Mouse (Mus musculus): Measurements from ENCODE around the gene Fam122a.

Fam122a gene

GRCm38 (mm10) chr19:24490275-24490674, 13.1 kb upstream of the Fam122a start:
- no peak for DNase-seq (ENCODE audit: low read depth, low spot score)

- no peak for DNase-seq (ENCODE audit: low read depth, low spot score)
Observed at GRCm38 (mm10) chr19:24486433-24487296, 9.5 kb upstream of the Fam122a start.

GRCm38 (mm10) chr19:24484612-24485194, 7.5 kb upstream of the Fam122a start:
- DNase-seq (ENCODE audit: low read depth, low spot score), result no peak

- no peak for DNase-seq (ENCODE audit: low read depth, low spot score)
Observed at GRCm38 (mm10) chr19:24480916-24481315, 3.8 kb upstream of the Fam122a start.

GRCm38 (mm10) chr19:24476461-24476860, 695 bp downstream of the Fam122a start:
- no peak for DNase-seq (ENCODE audit: low read depth, low spot score)

GRCm38 (mm10) chr19:24475281-24475680, 1.9 kb downstream of the Fam122a start:
- no peak for DNase-seq (ENCODE audit: low read depth, low spot score)

- no peak for DNase-seq (ENCODE audit: low read depth, low spot score)
Observed at GRCm38 (mm10) chr19:24472512-24472911, 4.6 kb downstream of the Fam122a start.

- DNase-seq (ENCODE audit: low read depth, low spot score), result no peak
Observed at GRCm38 (mm10) chr19:24471538-24471937, 5.6 kb downstream of the Fam122a start.

- no peak for DNase-seq (ENCODE audit: low read depth, low spot score)
Observed at GRCm38 (mm10) chr19:24469216-24469615, 7.9 kb downstream of the Fam122a start.

- no peak for DNase-seq (ENCODE audit: low read depth, low spot score)
Observed at GRCm38 (mm10) chr19:24468616-24469015, 8.5 kb downstream of the Fam122a start.

- no peak for DNase-seq (ENCODE audit: low read depth, low spot score)
Observed at GRCm38 (mm10) chr19:24463011-24463410, 14.1 kb downstream of the Fam122a start.

- peak; percentile 62 for DNase-seq (ENCODE audit: low read depth, low spot score)
Observed at GRCm38 (mm10) chr19:24456591-24457231, 20.4 kb downstream of the Fam122a start.

GRCm38 (mm10) chr19:24455249-24455960, 21.8 kb downstream of the Fam122a start:
- DNase-seq (ENCODE audit: low read depth, low spot score), result no peak

GRCm38 (mm10) chr19:24454451-24454850, 22.7 kb downstream of the Fam122a start:
- no peak for DNase-seq (ENCODE audit: low read depth, low spot score)

- no peak for DNase-seq (ENCODE audit: low read depth, low spot score)
Observed at GRCm38 (mm10) chr19:24453379-24453778, 23.8 kb downstream of the Fam122a start.

- no peak for DNase-seq (ENCODE audit: low read depth, low spot score)
Observed at GRCm38 (mm10) chr19:24452441-24452898, 24.7 kb downstream of the Fam122a start.

GRCm38 (mm10) chr19:24451626-24452025, 25.5 kb downstream of the Fam122a start:
- DNase-seq (ENCODE audit: low read depth, low spot score), result no peak

- DNase-seq (ENCODE audit: low read depth, low spot score), result no peak
Observed at GRCm38 (mm10) chr19:24450740-24451139, 26.4 kb downstream of the Fam122a start.

- DNase-seq (ENCODE audit: low read depth, low spot score), result no peak
Observed at GRCm38 (mm10) chr19:24444322-24444721, 32.8 kb downstream of the Fam122a start.

GRCm38 (mm10) chr19:24439715-24440114, 37.4 kb downstream of the Fam122a start:
- DNase-seq (ENCODE audit: low read depth, low spot score), result no peak

- no peak for DNase-seq (ENCODE audit: low read depth, low spot score)
Observed at GRCm38 (mm10) chr19:24434291-24434690, 42.9 kb downstream of the Fam122a start.

- DNase-seq (ENCODE audit: low read depth, low spot score), result no peak
Observed at GRCm38 (mm10) chr19:24432447-24432846, 44.7 kb downstream of the Fam122a start.
